Mouse (Mus musculus) testis, adult 2 months (tissue): ENCODE data around the gene Parp14.

Experiments
- CTCF ChIP-seq: fragments of 200-500 bp; IDR thresholded peaks from 2 replicates; pipeline ENCODE4 v1.5.1; 2012; ENCODE audit warnings: low read depth, mild to moderate bottlenecking, inconsistent platforms, low read length, moderate library complexity; ENCODE audit not compliant: control insufficient read depth, insufficient read depth, insufficient replicate concordance
- POLR2A ChIP-seq: fragments of 200-500 bp; IDR thresholded peaks from 2 replicates; pipeline ENCODE4 v1.6.1; 2012; ENCODE audit warnings: low read depth, mild to moderate bottlenecking, inconsistent platforms, low read length, moderate library complexity; ENCODE audit not compliant: control insufficient read depth

DNA sequence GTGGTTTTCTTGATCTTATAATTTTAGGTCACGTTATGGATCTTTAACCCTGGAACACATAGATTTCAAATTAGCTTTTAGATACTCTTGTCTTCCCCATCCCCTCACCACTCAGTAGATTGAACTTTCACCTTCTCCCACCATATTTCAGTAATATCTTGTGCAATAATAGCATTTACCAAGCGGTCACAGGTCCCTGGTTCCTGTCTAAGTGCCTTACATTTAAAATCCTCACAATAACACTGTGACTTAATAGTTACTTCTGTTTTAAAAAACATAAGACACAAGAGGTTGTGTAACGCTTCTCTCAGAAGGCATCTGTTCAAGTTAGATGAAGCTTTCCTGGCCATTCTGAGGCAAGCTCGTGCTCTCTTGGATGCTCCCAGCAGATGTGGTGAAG lies 67.6 kb downstream of the Parp14 start:
- TF ChIP-seq CTCF (no peak), POLR2A (no peak)
